Comparison of ENCODE assay signal across 30 mouse cellular contexts in the genomic region with DNA sequence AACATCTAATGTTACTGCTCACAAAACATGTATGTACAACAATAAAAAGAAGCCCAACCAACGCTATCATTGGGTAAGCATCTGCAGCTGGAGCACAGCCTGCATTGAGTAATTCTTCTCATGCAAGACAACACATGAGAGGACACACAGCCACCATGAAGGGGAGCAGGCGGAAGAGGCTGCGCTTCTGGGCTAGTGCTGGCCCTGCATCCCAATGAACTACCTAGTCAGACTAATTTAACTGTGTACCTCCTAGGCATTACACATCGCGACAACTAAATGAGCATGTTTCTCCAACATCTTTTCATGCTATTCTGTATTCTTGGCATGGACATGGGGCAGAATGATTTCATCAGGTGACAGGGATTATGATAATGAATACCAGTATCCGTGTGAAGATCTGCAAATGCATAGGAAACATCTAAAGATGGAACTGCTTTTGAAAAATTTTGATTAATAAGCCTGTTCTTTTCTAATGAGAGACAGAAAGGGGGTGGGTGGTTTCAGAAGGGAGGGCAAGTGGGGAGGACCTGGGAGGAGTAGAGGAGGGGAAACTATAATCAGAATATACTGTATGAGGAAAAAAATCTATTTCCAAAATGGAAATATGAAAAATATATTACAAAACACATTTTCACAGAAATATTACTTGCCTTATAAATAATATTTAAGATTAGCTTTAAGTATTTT. TPM values are rescaled to one million over a fixed set of nuclear protein-coding genes. Genes with fewer than 3 reads are reported as not detected.
A peak's percentile ranks its signal among the peaks of the same experiment; 100 is the strongest.
DNase-seq lines count a peak whose midpoint lies in the region; ATAC-seq and TF ChIP-seq lines count a peak whose summit lies in the region.
"Had no signal": no experiment of that assay in that cellular context is flagged by ENCODE, and none has a peak within 500 bp of the region (broad histone marks: within the 10 kb centered on the region; RNA-seq: fewer than 3 reads in every experiment).

No protein-coding gene starts in this region.

- peak; percentile 21 for DNase-seq in kidney, postnatal 0 days (ENCODE audit: low spot score)
- DNase-seq in kidney, postnatal 36 days: no peak
- DNase-seq in frontal cortex, postnatal 36 days (ENCODE audit: low spot score in 2 of 2): no peak
- DNase-seq: adrenal gland, postnatal 14 days; cerebellum, adult 11-12 months; cerebellum, adult 9-11 months; gastrocnemius, postnatal 14 days; heart, postnatal 36 days; kidney, adult 9 months; kidney, postnatal 25 days; liver, postnatal 0 days; retina, postnatal 1 day; right cerebral cortex, postnatal 25 days had no signal

- no peak overlapping the region for H3K9ac ChIP-seq in forebrain, embryonic 16.5 days (replicated peaks; ENCODE audit: low read depth, low read length)
- no peak overlapping the region for H3K9ac ChIP-seq in forebrain, embryonic 12.5 days
- no peak overlapping the region for H3K9ac ChIP-seq in kidney, postnatal 0 days (ENCODE audit: low read depth, low read length)
- no peak overlapping the region for H3K9ac ChIP-seq in neural tube, embryonic 13.5 days
- no peak overlapping the region for H3K9ac ChIP-seq in neural tube, embryonic 15.5 days (replicated peaks)
- no peak overlapping the region for H3K9ac ChIP-seq in midbrain, embryonic 16.5 days (ENCODE audit: low read depth, low read length)
- H3K9ac ChIP-seq: embryonic facial prominence, embryonic 13.5 days; limb, embryonic 13.5 days; liver, embryonic 12.5 days; liver, postnatal 0 days; neural tube, embryonic 12.5 days; stomach, embryonic 15.5 days had no signal

- H3K36me3 ChIP-seq in forebrain, embryonic 16.5 days (ENCODE audit: control insufficient read depth, insufficient read depth): no peaks in the 10 kb centered on the region
- no peaks in the 10 kb centered on the region for H3K36me3 ChIP-seq in forebrain, embryonic 12.5 days (replicated peaks)
- H3K36me3 ChIP-seq in kidney, postnatal 0 days (ENCODE audit: insufficient read depth, low read length): no peaks in the 10 kb centered on the region
- H3K36me3 ChIP-seq in neural tube, embryonic 13.5 days: no peaks in the 10 kb centered on the region
- H3K36me3 ChIP-seq in neural tube, embryonic 15.5 days: no peaks in the 10 kb centered on the region
- no peaks in the 10 kb centered on the region for H3K36me3 ChIP-seq in midbrain, embryonic 16.5 days (ENCODE audit: control insufficient read depth, insufficient read depth, low read length)
- H3K36me3 ChIP-seq: embryonic facial prominence, embryonic 13.5 days; limb, embryonic 13.5 days; liver, embryonic 12.5 days; neural tube, embryonic 12.5 days; stomach, embryonic 15.5 days had no signal

- no peak overlapping the region for H3K4me3 ChIP-seq in forebrain, embryonic 16.5 days (replicated peaks; ENCODE audit: low read length)
- no peak overlapping the region for H3K4me3 ChIP-seq in forebrain, embryonic 12.5 days (replicated peaks)
- no peak overlapping the region for H3K4me3 ChIP-seq in kidney, postnatal 0 days (replicated peaks; ENCODE audit: low read depth, low read length)
- no peak overlapping the region for H3K4me3 ChIP-seq in neural tube, embryonic 13.5 days
- no peak overlapping the region for H3K4me3 ChIP-seq in neural tube, embryonic 15.5 days (replicated peaks)
- no peak overlapping the region for H3K4me3 ChIP-seq in midbrain, embryonic 16.5 days (ENCODE audit: low read depth, low read length)
- H3K4me3 ChIP-seq: embryonic facial prominence, embryonic 13.5 days; layer of hippocampus, adult 2 months; left cerebral cortex, adult 2 months; limb, embryonic 13.5 days; liver, embryonic 12.5 days; neural tube, embryonic 12.5 days; stomach, embryonic 15.5 days had no signal

- 18% methylated on average over 6 of the region's 6 CpGs for WGBS in forebrain, embryonic 16.5 days
- 65% methylated on average over 6 of the region's 6 CpGs for WGBS in forebrain, embryonic 12.5 days
- 80% methylated on average over 6 of the region's 6 CpGs for WGBS in kidney, postnatal 0 days
- WGBS in neural tube, embryonic 13.5 days: 66% methylated on average over 6 of the region's 6 CpGs
- WGBS in neural tube, embryonic 15.5 days: 60% methylated on average over 6 of the region's 6 CpGs
- 36% methylated on average over 6 of the region's 6 CpGs for WGBS in midbrain, embryonic 16.5 days

- H3K27ac ChIP-seq in forebrain, embryonic 16.5 days (ENCODE audit: low read length): no peak overlapping the region
- H3K27ac ChIP-seq in forebrain, embryonic 12.5 days: no peak overlapping the region
- no peak overlapping the region for H3K27ac ChIP-seq in kidney, postnatal 0 days
- H3K27ac ChIP-seq in neural tube, embryonic 13.5 days (replicated peaks): no peak overlapping the region
- H3K27ac ChIP-seq in neural tube, embryonic 15.5 days (replicated peaks): no peak overlapping the region
- H3K27ac ChIP-seq in midbrain, embryonic 16.5 days (ENCODE audit: low read length): no peak overlapping the region
- H3K27ac ChIP-seq: embryonic facial prominence, embryonic 13.5 days; layer of hippocampus, adult 2 months; left cerebral cortex, adult 2 months; limb, embryonic 13.5 days; liver, embryonic 12.5 days; macrophage; neural tube, embryonic 12.5 days; stomach, embryonic 15.5 days had no signal

- H3K4me2 ChIP-seq in forebrain, embryonic 16.5 days (ENCODE audit: low read length): no peak overlapping the region
- no peak overlapping the region for H3K4me2 ChIP-seq in forebrain, embryonic 12.5 days
- no peak overlapping the region for H3K4me2 ChIP-seq in kidney, postnatal 0 days (ENCODE audit: low read length)
- no peak overlapping the region for H3K4me2 ChIP-seq in neural tube, embryonic 13.5 days
- no peak overlapping the region for H3K4me2 ChIP-seq in neural tube, embryonic 15.5 days
- H3K4me2 ChIP-seq in midbrain, embryonic 16.5 days (ENCODE audit: low read length): no peak overlapping the region
- H3K4me2 ChIP-seq: embryonic facial prominence, embryonic 13.5 days; heart, embryonic 11.5 days; limb, embryonic 13.5 days; liver, embryonic 12.5 days; neural tube, embryonic 12.5 days; stomach, embryonic 15.5 days had no signal

- no peaks in the 10 kb centered on the region for H3K27me3 ChIP-seq in forebrain, embryonic 16.5 days (replicated peaks; ENCODE audit: control insufficient read depth, insufficient read depth, low read length)
- H3K27me3 ChIP-seq in forebrain, embryonic 12.5 days: no peaks in the 10 kb centered on the region
- H3K27me3 ChIP-seq in kidney, postnatal 0 days (ENCODE audit: insufficient read depth, low read length): no peaks in the 10 kb centered on the region
- no peaks in the 10 kb centered on the region for H3K27me3 ChIP-seq in neural tube, embryonic 13.5 days
- no peaks in the 10 kb centered on the region for H3K27me3 ChIP-seq in neural tube, embryonic 15.5 days (replicated peaks)
- no peaks in the 10 kb centered on the region for H3K27me3 ChIP-seq in midbrain, embryonic 16.5 days (ENCODE audit: control insufficient read depth, insufficient read depth, low read depth, low read length)
- H3K27me3 ChIP-seq: embryonic facial prominence, embryonic 13.5 days; limb, embryonic 13.5 days; liver, embryonic 12.5 days; neural tube, embryonic 12.5 days; stomach, embryonic 15.5 days had no signal

- H3K9me3 ChIP-seq in forebrain, embryonic 16.5 days (ENCODE audit: control insufficient read depth, low read length): no peaks in the 10 kb centered on the region
- H3K9me3 ChIP-seq in forebrain, embryonic 12.5 days: no peaks in the 10 kb centered on the region
- H3K9me3 ChIP-seq in kidney, postnatal 0 days (replicated peaks; ENCODE audit: low read length): no peaks in the 10 kb centered on the region
- no peaks in the 10 kb centered on the region for H3K9me3 ChIP-seq in neural tube, embryonic 13.5 days
- no peaks in the 10 kb centered on the region for H3K9me3 ChIP-seq in neural tube, embryonic 15.5 days (replicated peaks)
- H3K9me3 ChIP-seq in midbrain, embryonic 16.5 days (replicated peaks; ENCODE audit: control insufficient read depth, low read length, poor library complexity, severe bottlenecking): no peaks in the 10 kb centered on the region
- H3K9me3 ChIP-seq: embryonic facial prominence, embryonic 13.5 days; limb, embryonic 13.5 days; liver, embryonic 12.5 days; neural tube, embryonic 12.5 days; stomach, embryonic 15.5 days had no signal

- 0 out of 2 replicates have a peak, but pooled peaks have one; percentile 40 for ATAC-seq in forebrain, embryonic 16.5 days
- no peak for ATAC-seq in forebrain, embryonic 12.5 days (ENCODE audit: low FRiP score)
- ATAC-seq in kidney, postnatal 0 days (replicated peaks; ENCODE audit: low FRiP score, low read depth): no peak
- ATAC-seq in neural tube, embryonic 13.5 days (ENCODE audit: low read depth): peak; percentile 27; the same call in 1 of the 2 replicates
- no peak for ATAC-seq in neural tube, embryonic 15.5 days (ENCODE audit: low FRiP score)
- ATAC-seq in midbrain, embryonic 16.5 days: peak; percentile 70
- ATAC-seq: CD4-positive, CD25-positive, alpha-beta regulatory T cell, adult 4 months; intestine, embryonic 16.5 days; liver, embryonic 12.5 days; liver, postnatal 0 days; lung, postnatal 0 days had no signal

- peaks cover 7% of the 10 kb centered on the region for H3K4me1 ChIP-seq in forebrain, embryonic 16.5 days (replicated peaks; ENCODE audit: control insufficient read depth, insufficient read depth, low read length)
- H3K4me1 ChIP-seq in forebrain, embryonic 12.5 days: 0 out of 2 replicates have a peak, but pooled peaks cover 3% of the 10 kb centered on the region
- no peaks in the 10 kb centered on the region for H3K4me1 ChIP-seq in kidney, postnatal 0 days (replicated peaks; ENCODE audit: insufficient read depth, low read length)
- H3K4me1 ChIP-seq in neural tube, embryonic 13.5 days (replicated peaks): peaks cover 6% of the 10 kb centered on the region
- no peaks in the 10 kb centered on the region; the same call in 1 of the 2 replicates for H3K4me1 ChIP-seq in neural tube, embryonic 15.5 days
- peaks cover 6% of the 10 kb centered on the region; the same call in 1 of the 2 replicates for H3K4me1 ChIP-seq in midbrain, embryonic 16.5 days (ENCODE audit: control insufficient read depth, insufficient read depth, low read length)
- H3K4me1 ChIP-seq: liver, embryonic 12.5 days; neural tube, embryonic 12.5 days; stomach, embryonic 15.5 days had no signal

- no peak for TF ChIP-seq CTCF in kidney, postnatal 0 days (IDR thresholded peaks at IDR 0.05; ENCODE audit: low read depth)

RNA-seq across cellular contexts. Expression of a gene that starts 33.9 kb away (rescaled TPM):
- polyA plus RNA-seq in forebrain, embryonic 16.5 days (2015; fragmentation: Nextera tagmentation; extraction: Ambion mirVana): 0.51 and 0.68 TPM in 2 replicates
- polyA plus RNA-seq in forebrain, embryonic 12.5 days (2016; fragmentation: Nextera tagmentation; extraction: Ambion mirVana): 0.12 and 0.15 TPM in 2 replicates
- 0.03 and 0.05 TPM in 2 replicates for polyA plus RNA-seq in kidney, postnatal 0 days (2015; fragmentation: Nextera tagmentation; extraction: Ambion mirVana)
- 0.77 and 0.90 TPM in 2 replicates for polyA plus RNA-seq in neural tube, embryonic 13.5 days (2015; fragmentation: Nextera tagmentation; extraction: Ambion mirVana)
- polyA plus RNA-seq in neural tube, embryonic 15.5 days (2015; fragmentation: Nextera tagmentation; extraction: Ambion mirVana): 1.1 and 1.2 TPM in 2 replicates
- 0.69 and 0.75 TPM in 2 replicates for polyA plus RNA-seq in midbrain, embryonic 16.5 days (2015; fragmentation: Nextera tagmentation; extraction: Ambion mirVana)
- polyA plus RNA-seq: CD4-positive, CD25-positive, alpha-beta regulatory T cell, adult 4 months; macrophage had no signal

Comparison
In these comparisons a context has a peak if more than half of its experiments do, and no peak if none do; other contexts are left out.
1. ATAC-seq: peak in forebrain, embryonic 16.5 days (single experiment), neural tube, embryonic 13.5 days (single experiment) and midbrain, embryonic 16.5 days (single experiment); none in forebrain, embryonic 12.5 days (single experiment), kidney, postnatal 0 days (single experiment) and neural tube, embryonic 15.5 days (single experiment).